ENCODE assay signal across 7 mouse cellular contexts in genomic region chr4:62479593-62479936, GRCm38 (mm10). TPM values are rescaled to one million over a fixed set of nuclear protein-coding genes. Genes with fewer than 3 reads are reported as not detected.
DNase-seq lines count a peak whose midpoint lies in the region; ATAC-seq lines count a peak whose summit lies in the region.
"Not testable (repeated sequence)": the region's sequence is repeated elsewhere in the genome, so short reads cannot be mapped to it uniquely, and the experiment has no call there.

No protein-coding gene starts in this region.

- H3K36me3 ChIP-seq in embryonic facial prominence, embryonic 10.5 days (replicated peaks); forebrain, embryonic 15.5 days; hindbrain, embryonic 10.5 days; kidney, embryonic 14.5 days (ENCODE audit: control insufficient read depth, insufficient read depth, low read length); liver, embryonic 11.5 days (ENCODE audit: control insufficient read depth, insufficient read depth, low read length); megakaryocyte, embryonic 14.5 days (replicated peaks; ENCODE audit: low read length); neural tube, embryonic 15.5 days: not testable (repeated sequence)

- H3K9ac ChIP-seq in forebrain, embryonic 15.5 days (replicated peaks); neural tube, embryonic 15.5 days (replicated peaks): not testable (repeated sequence)
- H3K9ac ChIP-seq in kidney, embryonic 14.5 days (ENCODE audit: low read depth, low read length) = 0 out of 2 replicates have a peak overlapping the region, but pooled peaks have one; percentile 61
- H3K9ac ChIP-seq in liver, embryonic 11.5 days (ENCODE audit: low read depth, low read length) = peak overlapping the region; percentile 30; the same call in 1 of the 2 replicates

- peak; percentile 18; the same call in 1 of the 2 replicates for ATAC-seq in forebrain, embryonic 15.5 days (replicated peaks)
- not testable (repeated sequence) for ATAC-seq in kidney, embryonic 14.5 days (ENCODE audit: low FRiP score, low TSS enrichment); liver, embryonic 11.5 days (replicated peaks; ENCODE audit: low FRiP score)
- peak; percentile 22; the same call in 1 of the 2 replicates for ATAC-seq in neural tube, embryonic 15.5 days (ENCODE audit: low FRiP score)

- H3K9me3 ChIP-seq in embryonic facial prominence, embryonic 10.5 days; forebrain, embryonic 15.5 days; hindbrain, embryonic 10.5 days; kidney, embryonic 14.5 days (ENCODE audit: control insufficient read depth, low read length); liver, embryonic 11.5 days (ENCODE audit: control insufficient read depth, low read length); megakaryocyte, embryonic 14.5 days; neural tube, embryonic 15.5 days (replicated peaks): not testable (repeated sequence)

- not testable (repeated sequence) for H3K4me1 ChIP-seq in embryonic facial prominence, embryonic 10.5 days; forebrain, embryonic 15.5 days; kidney, embryonic 14.5 days (ENCODE audit: control insufficient read depth, insufficient read depth, low read length); liver, embryonic 11.5 days (replicated peaks; ENCODE audit: control insufficient read depth, insufficient read depth, low read length)
- H3K4me1 ChIP-seq in hindbrain, embryonic 10.5 days (replicated peaks) = peaks cover 12% of the 10 kb centered on the region
- peaks cover 41% of the 10 kb centered on the region for H3K4me1 ChIP-seq in megakaryocyte, embryonic 14.5 days
- H3K4me1 ChIP-seq in neural tube, embryonic 15.5 days = peaks cover 12% of the 10 kb centered on the region

- H3K4me2 ChIP-seq in forebrain, embryonic 15.5 days (replicated peaks) = peak overlapping the region; percentile 55
- H3K4me2 ChIP-seq in kidney, embryonic 14.5 days (replicated peaks; ENCODE audit: low read depth, low read length) = peak overlapping the region; percentile 67
- peak overlapping the region; percentile 95 for H3K4me2 ChIP-seq in liver, embryonic 11.5 days
- peak overlapping the region; percentile 80 for H3K4me2 ChIP-seq in neural tube, embryonic 15.5 days

- H3K27me3 ChIP-seq in embryonic facial prominence, embryonic 10.5 days (replicated peaks; ENCODE audit: low read depth, poor library complexity, severe bottlenecking) = peaks cover 58% of the 10 kb centered on the region
- peaks cover 28% of the 10 kb centered on the region for H3K27me3 ChIP-seq in forebrain, embryonic 15.5 days
- H3K27me3 ChIP-seq in hindbrain, embryonic 10.5 days (ENCODE audit: insufficient read depth, poor library complexity, severe bottlenecking) = peaks cover 46% of the 10 kb centered on the region
- H3K27me3 ChIP-seq in kidney, embryonic 14.5 days (ENCODE audit: control insufficient read depth, insufficient read depth, low read length) = not testable (repeated sequence)
- H3K27me3 ChIP-seq in liver, embryonic 11.5 days (replicated peaks; ENCODE audit: control insufficient read depth, insufficient read depth, low read length) = peaks cover 14% of the 10 kb centered on the region
- H3K27me3 ChIP-seq in megakaryocyte, embryonic 14.5 days (replicated peaks) = peaks cover 31% of the 10 kb centered on the region
- H3K27me3 ChIP-seq in neural tube, embryonic 15.5 days (replicated peaks) = peaks cover 31% of the 10 kb centered on the region

- DNase-seq in embryonic facial prominence, embryonic 10.5 days (ENCODE audit: low spot score); hindbrain, embryonic 10.5 days (ENCODE audit: low spot score); liver, embryonic 11.5 days (ENCODE audit: low spot score): not testable (repeated sequence)

- H3K27ac ChIP-seq in embryonic facial prominence, embryonic 10.5 days (replicated peaks); forebrain, embryonic 15.5 days (replicated peaks); hindbrain, embryonic 10.5 days; kidney, embryonic 14.5 days (ENCODE audit: low read depth, low read length); liver, embryonic 11.5 days (ENCODE audit: low read depth, low read length); neural tube, embryonic 15.5 days (replicated peaks): not testable (repeated sequence)

- WGBS in embryonic facial prominence, embryonic 10.5 days = 12% methylated on average over 11 of the region's 11 CpGs
- 16% methylated on average over 11 of the region's 11 CpGs for WGBS in forebrain, embryonic 15.5 days
- WGBS in hindbrain, embryonic 10.5 days = 14% methylated on average over 11 of the region's 11 CpGs
- 15% methylated on average over 11 of the region's 11 CpGs for WGBS in kidney, embryonic 14.5 days
- WGBS in liver, embryonic 11.5 days = 12% methylated on average over 11 of the region's 11 CpGs
- WGBS in neural tube, embryonic 15.5 days = 17% methylated on average over 11 of the region's 11 CpGs

- peak overlapping the region; percentile 61 for H3K4me3 ChIP-seq in embryonic facial prominence, embryonic 10.5 days
- peak overlapping the region; percentile 41 for H3K4me3 ChIP-seq in forebrain, embryonic 15.5 days
- peak overlapping the region; percentile 52 for H3K4me3 ChIP-seq in hindbrain, embryonic 10.5 days
- peak overlapping the region; percentile 52 for H3K4me3 ChIP-seq in kidney, embryonic 14.5 days (ENCODE audit: low read length)
- peak overlapping the region; percentile 60 for H3K4me3 ChIP-seq in liver, embryonic 11.5 days (ENCODE audit: low read depth, low read length)
- peak overlapping the region; percentile 86 for H3K4me3 ChIP-seq in megakaryocyte, embryonic 14.5 days (replicated peaks)
- peak overlapping the region; percentile 42 for H3K4me3 ChIP-seq in neural tube, embryonic 15.5 days (replicated peaks)

RNA-seq across cellular contexts. Expression of gene Bspry, which starts 0.3 kb away (rescaled TPM):
- polyA plus RNA-seq in embryonic facial prominence, embryonic 10.5 days (2016; fragmentation: Nextera tagmentation; extraction: Ambion mirVana) = 1.8 and 2.6 TPM in 2 replicates
- polyA plus RNA-seq in forebrain, embryonic 15.5 days (2015; fragmentation: Nextera tagmentation; extraction: Ambion mirVana) = 0.78 and 0.85 TPM in 2 replicates
- 0.78 and 1.9 TPM in 2 replicates for polyA plus RNA-seq in hindbrain, embryonic 10.5 days (2016; fragmentation: Nextera tagmentation; extraction: Ambion mirVana)
- polyA plus RNA-seq in kidney, embryonic 14.5 days (2014; fragmentation: Nextera tagmentation; extraction: Ambion mirVana) = 16.8 and 25.8 TPM in 2 replicates
- polyA plus RNA-seq in liver, embryonic 11.5 days (2014; fragmentation: Nextera tagmentation; extraction: Ambion mirVana) = 0.48 and 0.99 TPM in 2 replicates
- polyA plus RNA-seq in megakaryocyte, embryonic 14.5 days (2012; ENCODE audit: insufficient read depth, low replicate concordance) = not detected in 2 replicates
- 0.67 and 5.3 TPM in 2 replicates for polyA plus RNA-seq in neural tube, embryonic 15.5 days (2015; fragmentation: Nextera tagmentation; extraction: Ambion mirVana)

RNA-seq across cellular contexts. Expression of gene Wdr31, which starts 8.9 kb away (rescaled TPM):
- 9.9 and 11.0 TPM in 2 replicates for polyA plus RNA-seq in embryonic facial prominence, embryonic 10.5 days (2016; fragmentation: Nextera tagmentation; extraction: Ambion mirVana)
- polyA plus RNA-seq in forebrain, embryonic 15.5 days (2015; fragmentation: Nextera tagmentation; extraction: Ambion mirVana) = 9.9 and 11.5 TPM in 2 replicates
- polyA plus RNA-seq in hindbrain, embryonic 10.5 days (2016; fragmentation: Nextera tagmentation; extraction: Ambion mirVana) = 9.8 and 10.0 TPM in 2 replicates
- polyA plus RNA-seq in kidney, embryonic 14.5 days (2014; fragmentation: Nextera tagmentation; extraction: Ambion mirVana) = 11.6 and 12.6 TPM in 2 replicates
- 5.2 and 5.3 TPM in 2 replicates for polyA plus RNA-seq in liver, embryonic 11.5 days (2014; fragmentation: Nextera tagmentation; extraction: Ambion mirVana)
- polyA plus RNA-seq in megakaryocyte, embryonic 14.5 days (2012; ENCODE audit: insufficient read depth, low replicate concordance) = 0.37 TPM in 1 of 2 replicates, not detected in the other
- 12.5 and 13.3 TPM in 2 replicates for polyA plus RNA-seq in neural tube, embryonic 15.5 days (2015; fragmentation: Nextera tagmentation; extraction: Ambion mirVana)

RNA-seq across cellular contexts. Expression of gene Hdhd3, which starts 23.7 kb away (rescaled TPM):
- 11.0 and 13.2 TPM in 2 replicates for polyA plus RNA-seq in embryonic facial prominence, embryonic 10.5 days (2016; fragmentation: Nextera tagmentation; extraction: Ambion mirVana)
- polyA plus RNA-seq in forebrain, embryonic 15.5 days (2015; fragmentation: Nextera tagmentation; extraction: Ambion mirVana) = 10.8 TPM in 2 replicates
- 9.8 and 14.1 TPM in 2 replicates for polyA plus RNA-seq in hindbrain, embryonic 10.5 days (2016; fragmentation: Nextera tagmentation; extraction: Ambion mirVana)
- 16.4 and 16.8 TPM in 2 replicates for polyA plus RNA-seq in kidney, embryonic 14.5 days (2014; fragmentation: Nextera tagmentation; extraction: Ambion mirVana)
- polyA plus RNA-seq in liver, embryonic 11.5 days (2014; fragmentation: Nextera tagmentation; extraction: Ambion mirVana) = 10.1 and 10.9 TPM in 2 replicates
- 1.5 TPM in 1 of 2 replicates, not detected in the other for polyA plus RNA-seq in megakaryocyte, embryonic 14.5 days (2012; ENCODE audit: insufficient read depth, low replicate concordance)
- 12.6 and 13.4 TPM in 2 replicates for polyA plus RNA-seq in neural tube, embryonic 15.5 days (2015; fragmentation: Nextera tagmentation; extraction: Ambion mirVana)

RNA-seq across cellular contexts. Expression of gene Alad, which starts 40.2 kb away (rescaled TPM):
- polyA plus RNA-seq in embryonic facial prominence, embryonic 10.5 days (2016; fragmentation: Nextera tagmentation; extraction: Ambion mirVana) = 106 and 114 TPM in 2 replicates
- 63.3 and 64.3 TPM in 2 replicates for polyA plus RNA-seq in forebrain, embryonic 15.5 days (2015; fragmentation: Nextera tagmentation; extraction: Ambion mirVana)
- 114 and 123 TPM in 2 replicates for polyA plus RNA-seq in hindbrain, embryonic 10.5 days (2016; fragmentation: Nextera tagmentation; extraction: Ambion mirVana)
- polyA plus RNA-seq in kidney, embryonic 14.5 days (2014; fragmentation: Nextera tagmentation; extraction: Ambion mirVana) = 107 and 108 TPM in 2 replicates
- 468 and 489 TPM in 2 replicates for polyA plus RNA-seq in liver, embryonic 11.5 days (2014; fragmentation: Nextera tagmentation; extraction: Ambion mirVana)
- 28.3 and 75.7 TPM in 2 replicates for polyA plus RNA-seq in megakaryocyte, embryonic 14.5 days (2012; ENCODE audit: insufficient read depth, low replicate concordance)
- polyA plus RNA-seq in neural tube, embryonic 15.5 days (2015; fragmentation: Nextera tagmentation; extraction: Ambion mirVana) = 69.2 and 74.9 TPM in 2 replicates

RNA-seq across cellular contexts. Expression of gene Rnf183, which starts 44.5 kb away (rescaled TPM):
- polyA plus RNA-seq in embryonic facial prominence, embryonic 10.5 days (2016; fragmentation: Nextera tagmentation; extraction: Ambion mirVana) = not detected in 2 replicates
- polyA plus RNA-seq in forebrain, embryonic 15.5 days (2015; fragmentation: Nextera tagmentation; extraction: Ambion mirVana) = 0.32 TPM in 1 of 2 replicates, not detected in the other
- polyA plus RNA-seq in hindbrain, embryonic 10.5 days (2016; fragmentation: Nextera tagmentation; extraction: Ambion mirVana) = not detected in 2 replicates
- 0.24 TPM in 1 of 2 replicates, not detected in the other for polyA plus RNA-seq in kidney, embryonic 14.5 days (2014; fragmentation: Nextera tagmentation; extraction: Ambion mirVana)
- not detected in 2 replicates for polyA plus RNA-seq in liver, embryonic 11.5 days (2014; fragmentation: Nextera tagmentation; extraction: Ambion mirVana)
- polyA plus RNA-seq in megakaryocyte, embryonic 14.5 days (2012; ENCODE audit: insufficient read depth, low replicate concordance) = 4.9 and 10.5 TPM in 2 replicates
- polyA plus RNA-seq in neural tube, embryonic 15.5 days (2015; fragmentation: Nextera tagmentation; extraction: Ambion mirVana) = 0.17 TPM in 1 of 2 replicates, not detected in the other
